Mouse (Mus musculus) myocyte (in vitro differentiated cells): ENCODE results near the gene Smtn. TPM values are rescaled to one million over a fixed set of nuclear protein-coding genes. Genes with fewer than 3 reads are reported as not detected.

Source experiments
- H3K27me3 ChIP-seq: one replicate; pipeline ENCODE4 v1.6.1; 2011; ENCODE audit not compliant: control insufficient read depth, insufficient read depth, insufficient read length
- H3K36me3 ChIP-seq: one replicate; pipeline ENCODE4 v1.6.1; 2011; ENCODE audit not compliant: control insufficient read depth, insufficient read depth
- H3K4me2 ChIP-seq: one replicate; pipeline ENCODE4 v1.6.1; 2011; ENCODE audit warnings: low read depth, control low read depth
- H3K4me3 ChIP-seq: one replicate; pipeline ENCODE4 v1.5.1; 2011; ENCODE audit warnings: mild to moderate bottlenecking, control low read depth, moderate library complexity
- H3K79me2 ChIP-seq: one replicate; pipeline ENCODE4 v1.6.1; 2011; ENCODE audit not compliant: control insufficient read depth, insufficient read depth
- H3ac ChIP-seq: one replicate; pipeline ENCODE4 v1.6.1; 2011; ENCODE audit not compliant: control insufficient read depth, insufficient read length
- CEBPB ChIP-seq: IDR thresholded peaks from 2 replicates; pipeline ENCODE4 v1.6.1; 2011; ENCODE audit warnings: mild to moderate bottlenecking, moderate library complexity; ENCODE audit not compliant: poor library complexity, insufficient read depth, severe bottlenecking
- E2F4 ChIP-seq: IDR thresholded peaks from one replicate; pipeline ENCODE4 v1.6.1; 2011; ENCODE audit warnings: mild to moderate bottlenecking, control low read depth, moderate library complexity; ENCODE audit not compliant: insufficient read depth
- MAX ChIP-seq: IDR thresholded peaks from one replicate; pipeline ENCODE4 v1.6.1; 2011; ENCODE audit warnings: low read depth, mild to moderate bottlenecking, control low read depth
- MYOD1 ChIP-seq, 3 experiments: IDR thresholded peaks; one replicate each; pipeline ENCODE4 v1.6.1; 2011; ENCODE audit warnings: control low read depth in 2 of 3, low read depth in 2 of 3, mild to moderate bottlenecking in 2 of 3, moderate library complexity in 1 of 3; ENCODE audit not compliant: insufficient read length in 2 of 3, control insufficient read depth in 1 of 3
- MYOG ChIP-seq, 3 experiments: IDR thresholded peaks; one replicate each; pipeline ENCODE4 v1.6.1; 2011; ENCODE audit warnings: control low read depth in 2 of 3, low read depth in 2 of 3, mild to moderate bottlenecking in 2 of 3; ENCODE audit not compliant: insufficient read length in 2 of 3, control insufficient read depth in 1 of 3, insufficient read depth in 1 of 3
- POLR2A ChIP-seq: IDR thresholded peaks from one replicate; pipeline ENCODE4 v1.6.1; 2011; ENCODE audit warnings: low read depth, mild to moderate bottlenecking, control low read depth, moderate library complexity; ENCODE audit not compliant: insufficient read length
- POLR2AphosphoS2 ChIP-seq: IDR thresholded peaks from one replicate; pipeline ENCODE4 v1.6.1; 2011; ENCODE audit warnings: low read depth, control low read depth; ENCODE audit not compliant: insufficient read length
- REST ChIP-seq: IDR thresholded peaks from one replicate; pipeline ENCODE4 v1.6.1; 2011; ENCODE audit warnings: mild to moderate bottlenecking, control low read depth, moderate library complexity; ENCODE audit not compliant: insufficient read depth, insufficient read length
- SRF ChIP-seq: IDR thresholded peaks from one replicate; pipeline ENCODE4 v1.6.1; 2011; ENCODE audit warnings: low read depth; ENCODE audit not compliant: control insufficient read depth, insufficient read length
- TCF12 ChIP-seq: IDR thresholded peaks from one replicate; pipeline ENCODE4 v1.6.1; 2011; ENCODE audit warnings: mild to moderate bottlenecking, control low read depth; ENCODE audit not compliant: poor library complexity, insufficient read depth, severe bottlenecking
- TCF3 ChIP-seq: IDR thresholded peaks from one replicate; pipeline ENCODE4 v1.6.1; 2011; ENCODE audit warnings: low read depth, control low read depth; ENCODE audit not compliant: insufficient read length
- USF1 ChIP-seq: IDR thresholded peaks from one replicate; pipeline ENCODE4 v1.6.1; 2011; ENCODE audit warnings: low read depth, mild to moderate bottlenecking, control low read depth, moderate library complexity
- polyA plus RNA-seq: library from polyadenylated mRNA; unstranded; fragments of >200 nt; fragmentation: generic; extraction: Trizol; gene quantifications from one replicate; pipeline ENCODE4 v1.2.1, GENCODE M21; 2012; ENCODE audit warnings: missing spikeins

The Smtn gene
- polyA plus RNA-seq, 1 experiment = 141 TPM

GRCm38 (mm10) chr11:3483980-3484642 is 56.3 kb downstream of the Smtn start:
- H3K4me2 ChIP-seq = no peak overlapping the region
- no peak overlapping the region for H3K4me3 ChIP-seq
- H3K27me3 ChIP-seq = no peaks in the 10 kb centered on the region
- no peaks in the 10 kb centered on the region for H3K36me3 ChIP-seq
- H3ac ChIP-seq = no peak overlapping the region
- H3K79me2 ChIP-seq = no peaks in the 10 kb centered on the region
- no peak for TF ChIP-seq POLR2AphosphoS2
- no peak for TF ChIP-seq USF1
- no peak for TF ChIP-seq POLR2A
- no peak for TF ChIP-seq SRF
- no peak for TF ChIP-seq MYOD1 (IDR thresholded peaks at IDR 0.05; ENCODE audit: control insufficient read depth in 1 of 3, insufficient read length in 2 of 3, low read depth in 2 of 3)
- no peak for TF ChIP-seq REST
- TF ChIP-seq TCF12 = no peak
- TF ChIP-seq TCF3 = no peak
- no peak for TF ChIP-seq MYOG (IDR thresholded peaks at IDR 0.05; ENCODE audit: control insufficient read depth in 1 of 3, insufficient read depth in 1 of 3, insufficient read length in 2 of 3, low read depth in 2 of 3)
- TF ChIP-seq E2F4 = no peak
- TF ChIP-seq MAX = no peak
- no peak for TF ChIP-seq CEBPB

- Histone ChIP-seq H3K27me3 (no peaks in the 10 kb centered on the region), H3K79me2 (no peaks in the 10 kb centered on the region), H3K4me3 (no peak overlapping the region), H3ac (no peak overlapping the region), H3K4me2 (no peak overlapping the region), H3K36me3 (no peaks in the 10 kb centered on the region)
- TF ChIP-seq MAX = no peak
- TF ChIP-seq CEBPB = no peak
- no peak for TF ChIP-seq TCF12
- TF ChIP-seq POLR2AphosphoS2 = no peak
- TF ChIP-seq MYOD1 (IDR thresholded peaks at IDR 0.05; ENCODE audit: control insufficient read depth in 1 of 3, insufficient read length in 2 of 3, low read depth in 2 of 3) = no peak
- no peak for TF ChIP-seq USF1
- no peak for TF ChIP-seq POLR2A
- no peak for TF ChIP-seq MYOG (IDR thresholded peaks at IDR 0.05; ENCODE audit: control insufficient read depth in 1 of 3, insufficient read depth in 1 of 3, insufficient read length in 2 of 3, low read depth in 2 of 3)
Measured at GRCm38 (mm10) chr11:3475489-3475888, 64.9 kb downstream of the Smtn start.

GRCm38 (mm10) chr11:3474480-3475115 is 65.8 kb downstream of the Smtn start:
- TF ChIP-seq MYOD1 (IDR thresholded peaks at IDR 0.05; ENCODE audit: control insufficient read depth in 1 of 3, insufficient read length in 2 of 3, low read depth in 2 of 3) (no peak), SRF (no peak), MAX (no peak)
- Histone ChIP-seq H3K4me2 (no peak overlapping the region), H3K27me3 (no peaks in the 10 kb centered on the region), H3K4me3 (no peak overlapping the region), H3K79me2 (no peaks in the 10 kb centered on the region), H3K36me3 (no peaks in the 10 kb centered on the region), H3ac (no peak overlapping the region)

- no peak overlapping the region for H3ac ChIP-seq
- no peak overlapping the region for H3K4me3 ChIP-seq
- H3K79me2 ChIP-seq = no peaks in the 10 kb centered on the region
- TF ChIP-seq POLR2A = no peak
- TF ChIP-seq CEBPB = no peak
- TF ChIP-seq MYOG (IDR thresholded peaks at IDR 0.05; ENCODE audit: control insufficient read depth in 1 of 3, insufficient read depth in 1 of 3, insufficient read length in 2 of 3, low read depth in 2 of 3) = no peak
- TF ChIP-seq TCF12 = no peak
- no peak for TF ChIP-seq SRF
- TF ChIP-seq MAX = no peak
- no peak for TF ChIP-seq MYOD1 (IDR thresholded peaks at IDR 0.05; ENCODE audit: control insufficient read depth in 1 of 3, insufficient read length in 2 of 3, low read depth in 2 of 3)
- TF ChIP-seq E2F4 = no peak
- TF ChIP-seq REST = no peak
- H3K36me3 ChIP-seq = no peaks in the 10 kb centered on the region
- no peak overlapping the region for H3K4me2 ChIP-seq
- H3K27me3 ChIP-seq = no peaks in the 10 kb centered on the region
Measured at GRCm38 (mm10) chr11:3472484-3472883, 67.9 kb downstream of the Smtn start.

- Histone ChIP-seq H3ac (no peak overlapping the region), H3K79me2 (no peaks in the 10 kb centered on the region), H3K27me3 (no peaks in the 10 kb centered on the region), H3K4me2 (no peak overlapping the region), H3K36me3 (no peaks in the 10 kb centered on the region), H3K4me3 (no peak overlapping the region)
- no peak for TF ChIP-seq SRF
- no peak for TF ChIP-seq MYOD1 (IDR thresholded peaks at IDR 0.05; ENCODE audit: control insufficient read depth in 1 of 3, insufficient read length in 2 of 3, low read depth in 2 of 3)
- no peak for TF ChIP-seq USF1
- TF ChIP-seq MAX = no peak
- TF ChIP-seq TCF12 = no peak
- TF ChIP-seq REST = no peak
- TF ChIP-seq E2F4 = no peak
Measured at GRCm38 (mm10) chr11:3471448-3471850, 69.0 kb downstream of the Smtn start.

Other genes with a start within 250 kb of the Smtn start
- 5.8 TPM for gene Pik3ip1, start 210.2 kb downstream of the Smtn start, polyA plus RNA-seq
- gene Limk2, start 131.4 kb downstream of the Smtn start, polyA plus RNA-seq = 37.8 TPM
- 47.2 TPM for gene Rnf185, start 88.2 kb downstream of the Smtn start, polyA plus RNA-seq
- 0.62 TPM for gene Pla2g3, start 52.3 kb downstream of the Smtn start, polyA plus RNA-seq
- 5.8 TPM for gene Inpp5j, start 35.8 kb downstream of the Smtn start, polyA plus RNA-seq
- 270 TPM for gene Selenom, start 25.9 kb downstream of the Smtn start, polyA plus RNA-seq
- gene Morc2a, start 108.6 kb upstream of the Smtn start, polyA plus RNA-seq = 28.2 TPM